Mouse (Mus musculus): Measurements from ENCODE around the gene Flt1. TPM values are rescaled to one million over a fixed set of nuclear protein-coding genes. Genes with fewer than 3 reads are reported as not detected.

Flt1 gene
- total and polyA plus RNA-seq, 3 experiments = 0.03 to 0.08 TPM; not detected in 1

DNA sequence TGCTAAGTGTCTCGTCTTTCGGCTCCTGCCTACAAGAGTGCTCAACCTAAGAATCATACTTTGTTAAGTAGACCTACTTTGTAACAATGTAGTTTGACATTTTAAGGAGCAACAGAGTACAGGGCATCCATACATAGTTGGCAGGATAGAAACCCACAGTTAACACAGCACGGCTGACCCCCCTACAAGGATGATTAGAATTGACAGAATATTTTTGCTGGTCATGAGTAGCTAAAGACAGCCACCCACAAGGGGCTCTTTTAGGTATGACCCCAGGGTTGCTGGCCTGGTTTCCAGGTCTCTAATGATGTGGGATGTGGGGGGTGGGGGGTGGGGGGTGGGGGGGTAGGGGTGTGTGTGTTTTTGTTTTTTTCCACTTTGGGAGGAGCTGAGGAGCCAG is 89.1 kb downstream of the Flt1 start:
- Histone ChIP-seq H3K4me1 (ENCODE audit: control insufficient read depth in 1 of 2, insufficient read depth in 2 of 2, low read length in 2 of 2) (no peaks in the 10 kb centered on the region), H3K27ac (ENCODE audit: control insufficient read depth, low read depth, low read length) (no peak overlapping the region)
- no peak for TF ChIP-seq ZKSCAN1 (IDR thresholded peaks at IDR 0.05; ENCODE audit: low read depth, low read length)
- TF ChIP-seq POLR2AphosphoS5 (IDR thresholded peaks at IDR 0.05; ENCODE audit: borderline replicate concordance, low read depth, low read length) = no peak
- no peak for TF ChIP-seq MXI1 (IDR thresholded peaks at IDR 0.05; ENCODE audit: low read depth, low read length)
- TF ChIP-seq CTCF (IDR thresholded peaks at IDR 0.05 in 2 of 3, conservative IDR thresholded peaks at IDR 0.05 in 1 of 3; ENCODE audit: control insufficient read depth in 1 of 3, insufficient read depth in 1 of 3, low read depth in 2 of 3, low read length in 3 of 3, poor library complexity in 1 of 3, severe bottlenecking in 1 of 3) = no peak
- no peak for TF ChIP-seq HCFC1 (IDR thresholded peaks at IDR 0.05; ENCODE audit: low read depth, low read length)

GRCm38 (mm10) chr5:147635883-147636282 is 89.9 kb downstream of the Flt1 start:
- Histone ChIP-seq H3K27me3 (ENCODE audit: control insufficient read depth in 1 of 2, insufficient read depth in 2 of 2, low read length in 2 of 2) (no peaks in the 10 kb centered on the region; a peak in 1 of 4 replicates), H3K4me3 (ENCODE audit: control insufficient read depth in 1 of 2, insufficient read depth in 1 of 2, low read depth in 2 of 2, low read length in 2 of 2) (no peak overlapping the region), H3K4me1 (ENCODE audit: control insufficient read depth in 1 of 2, insufficient read depth in 2 of 2, low read length in 2 of 2) (no peaks in the 10 kb centered on the region), H3K27ac (ENCODE audit: control insufficient read depth, low read depth, low read length) (no peak overlapping the region), H3K36me3 (ENCODE audit: control insufficient read depth in 1 of 2, insufficient read depth in 2 of 2, low read length in 2 of 2) (no peaks in the 10 kb centered on the region), H3K9me3 (replicated peaks; ENCODE audit: insufficient read depth, low read length) (no peaks in the 10 kb centered on the region), H3K9ac (ENCODE audit: control insufficient read depth, low read depth, low read length, poor library complexity, severe bottlenecking) (no peak overlapping the region), H3K79me2 (ENCODE audit: control insufficient read depth, insufficient read depth, low read length, poor library complexity) (no peaks in the 10 kb centered on the region)
- TF ChIP-seq ZMIZ1 (IDR thresholded peaks at IDR 0.05; ENCODE audit: low read depth, low read length) (no peak), EP300 (IDR thresholded peaks at IDR 0.05; ENCODE audit: low read depth in 1 of 2, low read length in 2 of 2) (no peak), MEF2A (IDR thresholded peaks at IDR 0.05; ENCODE audit: extremely low read depth, insufficient replicate concordance, low read depth, low read length, poor library complexity, severe bottlenecking) (no peak)
- no peak for DNase-seq (ENCODE audit: low read depth, low spot score)

More for the DNA sequence above, 89.1 kb downstream of the Flt1 start:
- H3K9me3 ChIP-seq (replicated peaks; ENCODE audit: insufficient read depth, low read length) = no peaks in the 10 kb centered on the region
- no peak for DNase-seq (ENCODE audit: low read depth, low spot score)
- H3K9ac ChIP-seq (ENCODE audit: control insufficient read depth, low read depth, low read length, poor library complexity, severe bottlenecking) = no peak overlapping the region
- no peaks in the 10 kb centered on the region for H3K36me3 ChIP-seq (ENCODE audit: control insufficient read depth in 1 of 2, insufficient read depth in 2 of 2, low read length in 2 of 2)
- no peak overlapping the region for H3K4me3 ChIP-seq (ENCODE audit: control insufficient read depth in 1 of 2, insufficient read depth in 1 of 2, low read depth in 2 of 2, low read length in 2 of 2)
- no peaks in the 10 kb centered on the region; a peak in 1 of 4 replicates for H3K27me3 ChIP-seq (ENCODE audit: control insufficient read depth in 1 of 2, insufficient read depth in 2 of 2, low read length in 2 of 2)
- H3K79me2 ChIP-seq (ENCODE audit: control insufficient read depth, insufficient read depth, low read length, poor library complexity) = no peaks in the 10 kb centered on the region

- Histone ChIP-seq H3K27me3 (ENCODE audit: control insufficient read depth in 1 of 2, insufficient read depth in 2 of 2, low read length in 2 of 2) (no peaks in the 10 kb centered on the region; a peak in 1 of 4 replicates), H3K36me3 (ENCODE audit: control insufficient read depth in 1 of 2, insufficient read depth in 2 of 2, low read length in 2 of 2) (no peaks in the 10 kb centered on the region), H3K9me3 (replicated peaks; ENCODE audit: insufficient read depth, low read length) (no peaks in the 10 kb centered on the region), H3K27ac (ENCODE audit: control insufficient read depth, low read depth, low read length) (no peak overlapping the region), H3K9ac (ENCODE audit: control insufficient read depth, low read depth, low read length, poor library complexity, severe bottlenecking) (no peak overlapping the region), H3K4me3 (ENCODE audit: control insufficient read depth in 1 of 2, insufficient read depth in 1 of 2, low read depth in 2 of 2, low read length in 2 of 2) (no peak overlapping the region), H3K4me1 (ENCODE audit: control insufficient read depth in 1 of 2, insufficient read depth in 2 of 2, low read length in 2 of 2) (no peaks in the 10 kb centered on the region), H3K79me2 (ENCODE audit: control insufficient read depth, insufficient read depth, low read length, poor library complexity) (no peaks in the 10 kb centered on the region)
- TF ChIP-seq ZMIZ1 (IDR thresholded peaks at IDR 0.05; ENCODE audit: low read depth, low read length) (no peak), GATA1 (IDR thresholded peaks at IDR 0.05; ENCODE audit: low read depth, low read length) (no peak), ETS1 (IDR thresholded peaks at IDR 0.05; ENCODE audit: low read depth, low read length) (no peak), HCFC1 (IDR thresholded peaks at IDR 0.05; ENCODE audit: low read depth, low read length) (no peak), JUND (IDR thresholded peaks at IDR 0.05; ENCODE audit: low read depth, low read length) (no peak), MXI1 (IDR thresholded peaks at IDR 0.05; ENCODE audit: low read depth, low read length) (no peak), RCOR1 (IDR thresholded peaks at IDR 0.05; ENCODE audit: low read depth, low read length) (no peak), RAD21 (IDR thresholded peaks at IDR 0.05; ENCODE audit: low read depth, low read length) (no peak), TBP (IDR thresholded peaks at IDR 0.05; ENCODE audit: low read depth, low read length) (no peak)
- no peak for DNase-seq (ENCODE audit: low read depth, low spot score)
Measured at GRCm38 (mm10) chr5:147634016-147634415, 91.8 kb downstream of the Flt1 start.

All from MEL (cell line).